Mouse (Mus musculus) C2C12 (cell line): ENCODE measurements at regions not wholly inside any gene's neighbourhood (a gene's known extent, or its start where the extent isn't known, plus 50 kb on each side); places are given as distances from the start of the nearest gene placed in this dataset.

Experiments used
- CEBPB ChIP-seq: IDR thresholded peaks from one replicate; pipeline ENCODE4 v1.6.1; 2011; ENCODE audit warnings: low read depth, mild to moderate bottlenecking, control low read depth, moderate library complexity
- CTCF ChIP-seq: IDR thresholded peaks from one replicate; pipeline ENCODE4 v1.5.1; 2011; ENCODE audit not compliant: control insufficient read depth, insufficient read depth, insufficient read length
- FOSL1 ChIP-seq: IDR thresholded peaks from one replicate; pipeline ENCODE4 v1.8.0; 2011; ENCODE audit warnings: mild to moderate bottlenecking, low read length; ENCODE audit not compliant: poor library complexity, insufficient read depth, severe bottlenecking

DNA sequence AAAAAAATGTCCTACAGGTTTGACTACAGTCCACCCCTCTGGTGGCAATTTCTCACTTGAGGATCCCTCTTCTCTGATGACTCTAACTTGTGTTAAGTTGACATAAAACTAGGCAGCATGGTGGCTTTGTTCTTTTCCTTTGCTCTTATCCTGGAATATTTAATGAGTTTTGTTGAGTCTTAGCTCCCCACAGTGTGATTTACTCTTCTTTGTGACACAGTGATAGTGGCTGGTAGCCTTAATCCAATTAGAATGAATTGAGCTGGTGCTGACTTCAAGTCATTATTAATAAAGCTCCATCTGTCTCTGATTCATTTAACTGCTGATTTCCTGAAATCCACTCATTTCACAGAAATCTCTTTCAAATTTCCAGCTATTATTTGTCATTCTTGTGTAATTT is 553.7 kb upstream of the Chrm3 start:
- TF ChIP-seq CTCF: no peak
- no peak for TF ChIP-seq CEBPB
- no peak for TF ChIP-seq FOSL1
